In genomic region chr13:23826606-23827005, GRCm38 (mm10) we compare ENCODE assay signal across 31 mouse cellular contexts. TPM values are rescaled to one million over a fixed set of nuclear protein-coding genes. Genes with fewer than 3 reads are reported as not detected.
DNase-seq lines count a peak whose midpoint lies in the region; ATAC-seq and TF ChIP-seq lines count a peak whose summit lies in the region.
"Had no signal": no experiment of that assay in that cellular context is flagged by ENCODE, and none has a peak within 500 bp of the region (broad histone marks: within the 10 kb centered on the region; RNA-seq: fewer than 3 reads in every experiment).

No protein-coding gene starts in this region.

- H3K4me1 ChIP-seq in liver, postnatal 0 days (ENCODE audit: insufficient read depth) = no peaks in the 10 kb centered on the region
- no peaks in the 10 kb centered on the region for H3K4me1 ChIP-seq in lung, postnatal 0 days (ENCODE audit: insufficient read depth, low read depth, low read length)
- H3K4me1 ChIP-seq: embryonic facial prominence, embryonic 13.5 days; embryonic facial prominence, embryonic 15.5 days; forebrain, embryonic 10.5 days; forebrain, embryonic 12.5 days had no signal

- DNase-seq in heart, adult 11 months = peak; percentile 1
- DNase-seq in heart, adult 8-10 months (ENCODE audit: low spot score) = no peak
- DNase-seq in liver, postnatal 0 days = no peak
- no peak for DNase-seq in liver
- DNase-seq in lung, postnatal 0 days (ENCODE audit: low spot score) = peak; percentile 6
- no peak for DNase-seq in lung, postnatal 36 days
- DNase-seq in cerebellum, postnatal 10 days = no peak
- DNase-seq: adrenal gland, adult 8-10 months; adrenal gland, postnatal 14 days; adrenal gland, postnatal 36 days; B cell, adult 2 months; cerebellum, adult 11-12 months; cerebellum, adult 2 months; cerebellum, adult 9-10 months; cerebellum, postnatal 14 days; cerebellum, postnatal 36 days; embryo, embryonic 11 days had no signal

- H3K9ac ChIP-seq in liver, postnatal 0 days (replicated peaks) = no peak overlapping the region
- no peak overlapping the region for H3K9ac ChIP-seq in lung, postnatal 0 days (replicated peaks; ENCODE audit: low read depth)
- H3K9ac ChIP-seq: embryonic facial prominence, embryonic 13.5 days; embryonic facial prominence, embryonic 15.5 days; forebrain, embryonic 12.5 days had no signal

- no peak overlapping the region for H3K27ac ChIP-seq in liver, postnatal 0 days (ENCODE audit: low read depth)
- H3K27ac ChIP-seq in lung, postnatal 0 days (ENCODE audit: low read length) = no peak overlapping the region
- H3K27ac ChIP-seq: embryonic facial prominence, embryonic 13.5 days; embryonic facial prominence, embryonic 15.5 days; forebrain, embryonic 10.5 days; forebrain, embryonic 12.5 days had no signal

- H3K27me3 ChIP-seq in liver, postnatal 0 days (ENCODE audit: insufficient read depth, low read length) = no peaks in the 10 kb centered on the region
- H3K27me3 ChIP-seq in lung, postnatal 0 days (replicated peaks; ENCODE audit: insufficient read depth, low read length) = no peaks in the 10 kb centered on the region
- H3K27me3 ChIP-seq: embryonic facial prominence, embryonic 13.5 days; embryonic facial prominence, embryonic 15.5 days; forebrain, embryonic 12.5 days had no signal

- no peak for TF ChIP-seq CTCF in liver, postnatal 0 days (IDR thresholded peaks at IDR 0.05; ENCODE audit: low read depth)
- TF ChIP-seq CTCF in lung, postnatal 0 days (IDR thresholded peaks at IDR 0.05) = no peak

- 50% methylated on average over 3 of the region's 3 CpGs for WGBS in liver, postnatal 0 days (ENCODE audit: insufficient replicate concordance)
- 53% methylated on average over 3 of the region's 3 CpGs for WGBS in lung, postnatal 0 days

- H3K9me3 ChIP-seq in liver, postnatal 0 days (ENCODE audit: low read length) = no peaks in the 10 kb centered on the region
- H3K9me3 ChIP-seq in lung, postnatal 0 days (ENCODE audit: low read length) = no peaks in the 10 kb centered on the region
- H3K9me3 ChIP-seq: embryonic facial prominence, embryonic 13.5 days; embryonic facial prominence, embryonic 15.5 days; forebrain, embryonic 10.5 days; forebrain, embryonic 12.5 days; G1E had no signal

- no peak overlapping the region for H3K4me2 ChIP-seq in liver, postnatal 0 days (ENCODE audit: low read depth, low read length)
- H3K4me2 ChIP-seq in lung, postnatal 0 days (replicated peaks; ENCODE audit: low read depth, low read length) = no peak overlapping the region
- H3K4me2 ChIP-seq: embryonic facial prominence, embryonic 13.5 days; embryonic facial prominence, embryonic 15.5 days; forebrain, embryonic 12.5 days had no signal

- no peaks in the 10 kb centered on the region for H3K36me3 ChIP-seq in liver, postnatal 0 days (replicated peaks; ENCODE audit: insufficient read depth, low read length)
- H3K36me3 ChIP-seq in lung, postnatal 0 days (ENCODE audit: insufficient read depth, low read length) = no peaks in the 10 kb centered on the region
- H3K36me3 ChIP-seq: embryonic facial prominence, embryonic 13.5 days; embryonic facial prominence, embryonic 15.5 days; forebrain, embryonic 10.5 days; forebrain, embryonic 12.5 days; G1E had no signal

- TF ChIP-seq EP300 in liver, postnatal 0 days (IDR thresholded peaks at IDR 0.05; ENCODE audit: low read depth) = no peak
- TF ChIP-seq EP300 in lung, postnatal 0 days (IDR thresholded peaks at IDR 0.05) = no peak

- peak; percentile 64 for ATAC-seq in liver, postnatal 0 days
- ATAC-seq in lung, postnatal 0 days = no peak
- ATAC-seq: activated CD4-positive, CD25-positive, alpha-beta regulatory T cell, adult 4 months; CD4-positive, CD25-positive, alpha-beta regulatory T cell, adult 4 months; forebrain, embryonic 14.5 days; forebrain, embryonic 16.5 days; Patski had no signal

- no peak overlapping the region for H3K4me3 ChIP-seq in liver, postnatal 0 days (ENCODE audit: low read depth, low read length)
- no peak overlapping the region for H3K4me3 ChIP-seq in lung, postnatal 0 days (ENCODE audit: low read depth, low read length)
- H3K4me3 ChIP-seq: embryonic facial prominence, embryonic 13.5 days; embryonic facial prominence, embryonic 15.5 days; erythroblast, embryonic 14.5 days; forebrain, embryonic 10.5 days; forebrain, embryonic 12.5 days had no signal

RNA-seq across cellular contexts. Expression of gene Slc17a3, which starts 12.6 kb away (rescaled TPM):
- not detected for total RNA-seq in heart, adult 8-10 months (2022)
- polyA plus RNA-seq in liver, postnatal 0 days (2015; fragmentation: Nextera tagmentation; extraction: Ambion mirVana) = 4.8 and 6.0 TPM in 2 replicates
- not detected in 2 replicates for polyA plus RNA-seq in lung, postnatal 0 days (2015; fragmentation: Nextera tagmentation; extraction: Ambion mirVana)
- total RNA-seq: common myeloid progenitor, adult 5-6 weeks had no signal
- polyA plus RNA-seq: activated CD4-positive, CD25-positive, alpha-beta regulatory T cell, adult 4 months; CD4-positive, CD25-positive, alpha-beta regulatory T cell, adult 4 months; embryonic facial prominence, embryonic 11.5 days; embryonic facial prominence, embryonic 13.5 days; embryonic facial prominence, embryonic 15.5 days; erythroblast, embryonic 14.5 days; forebrain, embryonic 10.5 days; forebrain, embryonic 12.5 days; forebrain, embryonic 14.5 days; forebrain, embryonic 16.5 days; G1E had no signal

RNA-seq across cellular contexts. Expression of gene Slc17a2, which starts 19.8 kb away (rescaled TPM):
- total RNA-seq in heart, adult 8-10 months (2022) = not detected
- polyA plus RNA-seq in liver, postnatal 0 days (2015; fragmentation: Nextera tagmentation; extraction: Ambion mirVana) = 37.0 and 39.8 TPM in 2 replicates
- polyA plus RNA-seq in lung, postnatal 0 days (2015; fragmentation: Nextera tagmentation; extraction: Ambion mirVana) = 1.4 and 3.4 TPM in 2 replicates
- total RNA-seq: adrenal gland, adult 18-20 months; common myeloid progenitor, adult 5-6 weeks had no signal
- polyA plus RNA-seq: activated CD4-positive, CD25-positive, alpha-beta regulatory T cell, adult 4 months; CD4-positive, CD25-positive, alpha-beta regulatory T cell, adult 4 months; cerebellum, adult 2 months; embryonic facial prominence, embryonic 11.5 days; embryonic facial prominence, embryonic 13.5 days; embryonic facial prominence, embryonic 15.5 days; erythroblast, embryonic 14.5 days; forebrain, embryonic 10.5 days; forebrain, embryonic 12.5 days; forebrain, embryonic 14.5 days; forebrain, embryonic 16.5 days; G1E; Patski had no signal

RNA-seq across cellular contexts. Expression of gene Slc17a1, which starts 40.9 kb away (rescaled TPM):
- total RNA-seq in heart, adult 8-10 months (2022) = not detected
- polyA plus RNA-seq in liver, postnatal 0 days (2015; fragmentation: Nextera tagmentation; extraction: Ambion mirVana) = 1.0 and 1.2 TPM in 2 replicates
- polyA plus RNA-seq in lung, postnatal 0 days (2015; fragmentation: Nextera tagmentation; extraction: Ambion mirVana) = not detected in 2 replicates
- total RNA-seq: adrenal gland, adult 18-20 months; adrenal gland, adult 8-10 months; adrenal gland, postnatal 36 days; common myeloid progenitor, adult 5-6 weeks had no signal
- polyA plus RNA-seq: activated CD4-positive, CD25-positive, alpha-beta regulatory T cell, adult 4 months; cerebellum, adult 2 months; embryonic facial prominence, embryonic 11.5 days; embryonic facial prominence, embryonic 13.5 days; embryonic facial prominence, embryonic 15.5 days; erythroblast, embryonic 14.5 days; forebrain, embryonic 10.5 days; forebrain, embryonic 12.5 days; forebrain, embryonic 14.5 days; forebrain, embryonic 16.5 days; G1E had no signal

RNA-seq across cellular contexts. Expression of gene Trim38, which starts 56.9 kb away (rescaled TPM):
- total RNA-seq in heart, adult 8-10 months (2022) = not detected
- not detected in 2 replicates for polyA plus RNA-seq in liver, postnatal 0 days (2015; fragmentation: Nextera tagmentation; extraction: Ambion mirVana)
- not detected in 2 replicates for polyA plus RNA-seq in lung, postnatal 0 days (2015; fragmentation: Nextera tagmentation; extraction: Ambion mirVana)
- total RNA-seq: adrenal gland, adult 18-20 months; adrenal gland, postnatal 14 days; common myeloid progenitor, adult 5-6 weeks had no signal
- polyA plus RNA-seq: activated CD4-positive, CD25-positive, alpha-beta regulatory T cell, adult 4 months; CD4-positive, CD25-positive, alpha-beta regulatory T cell, adult 4 months; embryonic facial prominence, embryonic 13.5 days; embryonic facial prominence, embryonic 15.5 days; erythroblast, embryonic 14.5 days; forebrain, embryonic 12.5 days; forebrain, embryonic 14.5 days; forebrain, embryonic 16.5 days; G1E; Patski had no signal

Comparison
In these comparisons a context has a peak if more than half of its experiments do, and no peak if none do; other contexts are left out.
1. DNase-seq: peak in heart, adult 11 months (single experiment) and lung, postnatal 0 days (single experiment); none in heart, adult 8-10 months (single experiment), liver, postnatal 0 days (single experiment), liver (single experiment), lung, postnatal 36 days (single experiment) and cerebellum, postnatal 10 days (0 of 2).